Mouse (Mus musculus): ENCODE results near the gene Garem2.

DNA sequence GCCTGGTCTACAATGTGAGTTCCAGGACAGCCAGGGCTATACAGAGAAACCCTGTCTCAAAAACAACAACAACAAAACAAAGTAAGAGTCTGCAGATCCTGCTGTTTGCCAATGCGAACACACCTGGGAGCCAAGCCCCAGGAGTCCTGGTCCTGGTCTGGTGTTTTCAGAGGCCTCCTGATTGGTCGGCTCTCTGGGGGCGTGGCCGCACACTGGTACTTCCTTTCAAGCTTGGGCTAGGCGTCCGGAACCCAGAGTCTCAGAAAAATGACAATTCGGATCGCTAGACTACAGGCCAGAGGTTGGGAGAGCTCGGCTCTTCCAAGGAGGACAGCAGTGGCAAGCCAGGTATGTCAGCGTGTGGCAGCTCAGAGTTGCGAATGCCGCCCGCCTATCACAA, 12.3 kb upstream of the Garem2 start:
- TF ChIP-seq POLR2A (IDR thresholded peaks at IDR 0.05; ENCODE audit: borderline replicate concordance, extremely low read depth, low read depth, low read length) (no peak), CTCF (IDR thresholded peaks at IDR 0.05; ENCODE audit: insufficient read depth, low read length) (no peak)
